Mouse (Mus musculus): ENCODE data around the gene Aldh1a1. TPM values are rescaled to one million over a fixed set of nuclear protein-coding genes. Genes with fewer than 3 reads are reported as not detected.
"Not testable (repeated sequence)": the region's sequence is repeated elsewhere in the genome, so short reads cannot be mapped to it uniquely, and the experiment has no call there.

Aldh1a1 gene
- total RNA-seq, 1 experiment from 2014 or later: 16.2 TPM

GRCm38 (mm10) chr19:20631020-20631419, 138.5 kb downstream of the Aldh1a1 start:
- no peak for ATAC-seq (ENCODE audit: extremely low read depth, insufficient number of reproducible peaks, low FRiP score, poor library complexity, severe bottlenecking)

GRCm38 (mm10) chr19:20633876-20634691, 141.6 kb downstream of the Aldh1a1 start:
- no peak for ATAC-seq (ENCODE audit: extremely low read depth, insufficient number of reproducible peaks, low FRiP score, poor library complexity, severe bottlenecking)

DNA sequence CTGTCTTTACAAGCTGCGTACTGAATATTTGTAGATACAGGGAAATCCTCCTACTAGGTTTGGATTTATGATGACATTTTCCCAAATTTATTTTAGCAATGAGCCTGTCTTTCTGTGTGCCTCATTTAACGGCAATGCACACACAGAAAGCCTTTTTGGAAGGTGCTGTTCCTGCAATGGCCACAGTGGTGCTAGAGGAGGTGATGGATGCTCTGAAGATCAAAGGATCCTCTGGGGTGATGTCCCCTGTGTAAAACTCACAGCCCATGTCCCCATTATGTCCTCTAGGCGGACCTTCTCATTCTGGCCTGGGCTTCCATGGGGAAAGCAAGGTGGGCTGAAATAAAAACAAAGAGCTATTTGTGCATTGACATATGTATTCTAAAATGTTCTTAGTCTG, 151.8 kb downstream of the Aldh1a1 start:
- no peak for ATAC-seq (ENCODE audit: extremely low read depth, insufficient number of reproducible peaks, low FRiP score, poor library complexity, severe bottlenecking)

- ATAC-seq (ENCODE audit: extremely low read depth, insufficient number of reproducible peaks, low FRiP score, poor library complexity, severe bottlenecking): not testable (repeated sequence)
Measured at GRCm38 (mm10) chr19:20647496-20647895, 155.0 kb downstream of the Aldh1a1 start.

GRCm38 (mm10) chr19:20650008-20650407, 157.5 kb downstream of the Aldh1a1 start:
- ATAC-seq (ENCODE audit: extremely low read depth, insufficient number of reproducible peaks, low FRiP score, poor library complexity, severe bottlenecking): no peak

- no peak for ATAC-seq (ENCODE audit: extremely low read depth, insufficient number of reproducible peaks, low FRiP score, poor library complexity, severe bottlenecking)
Measured at GRCm38 (mm10) chr19:20653082-20653676, 160.7 kb downstream of the Aldh1a1 start.

GRCm38 (mm10) chr19:20654141-20654873, 161.8 kb downstream of the Aldh1a1 start:
- ATAC-seq (ENCODE audit: extremely low read depth, insufficient number of reproducible peaks, low FRiP score, poor library complexity, severe bottlenecking): no peak

DNA sequence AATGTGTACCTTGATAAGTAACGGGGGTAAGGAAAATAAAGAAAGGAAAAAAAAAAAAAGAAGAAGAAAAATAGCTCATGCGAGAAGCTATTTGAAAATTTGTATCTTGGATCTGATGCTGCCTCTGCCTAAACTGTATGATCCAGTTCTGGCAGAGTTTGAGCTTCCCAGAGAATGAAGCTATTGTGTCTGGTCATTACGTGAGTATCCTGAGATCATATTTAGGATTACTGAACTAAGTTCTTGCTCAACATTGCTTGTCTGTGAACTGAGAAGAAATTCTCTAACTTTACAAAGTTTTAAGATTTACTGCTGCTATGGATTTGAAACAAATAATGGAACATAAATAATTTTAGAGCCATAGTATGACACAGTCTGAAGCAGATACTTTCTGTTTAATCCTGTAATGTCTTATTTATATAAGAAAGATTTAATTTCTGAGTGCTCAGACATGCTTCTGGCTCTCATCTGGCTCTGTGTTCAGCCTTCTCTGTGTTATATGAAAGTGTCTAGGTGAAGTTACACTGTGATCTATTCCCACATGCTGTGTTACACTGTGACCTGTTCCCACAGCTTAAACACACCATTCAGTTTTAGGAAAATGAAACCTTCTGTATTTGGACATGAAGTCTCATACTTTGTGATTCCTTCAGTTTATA, 185.3 kb downstream of the Aldh1a1 start:
- ATAC-seq (ENCODE audit: extremely low read depth, insufficient number of reproducible peaks, low FRiP score, poor library complexity, severe bottlenecking): no peak

Other genes starting within 250 kb of the Aldh1a1 start
- 822 and 887 TPM in 2 replicates for gene Anxa1, start 101.8 kb upstream of the Aldh1a1 start, total RNA-seq (2017)
- gene Aldh1a7, start 234.8 kb downstream of the Aldh1a1 start, total RNA-seq (2017): not detected in 2 replicates

Measured in neutrophil, adult 5-6 weeks (primary cell).